Mouse (Mus musculus) spleen, postnatal 10 days (tissue): ENCODE results near the gene Rnf34.

Experiments
- DNase-seq, 2 experiments: peaks; one replicate each; pipeline ENCODE4 v3.0.0; 2021 to 2022; ENCODE audit warnings: low spot score in 2 of 2

Gene Rnf34

GRCm38 (mm10) chr5:122873573-122873972 lies 23.7 kb downstream of the Rnf34 start:
- DNase-seq: no peak

DNA sequence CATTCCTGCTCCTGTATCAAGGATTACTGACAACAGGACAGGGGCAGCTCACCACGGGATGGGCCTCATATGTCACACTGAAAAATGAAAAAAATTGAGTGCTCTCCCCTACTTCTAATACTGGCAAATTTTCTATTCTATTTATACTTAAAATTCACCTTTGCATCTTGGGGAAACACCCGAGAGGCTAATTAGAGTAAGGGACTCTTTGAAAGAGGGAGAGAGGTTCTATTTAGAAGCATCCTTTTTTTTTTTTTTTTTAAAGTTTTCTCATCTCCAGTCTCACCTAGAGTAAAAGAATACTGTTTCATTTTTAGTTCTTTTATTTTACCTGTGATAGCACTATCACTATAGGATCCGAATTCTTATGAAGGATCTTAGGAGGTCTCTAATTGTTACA lies 24.5 kb downstream of the Rnf34 start:
- no peak for DNase-seq

- DNase-seq: no peak
Observed at GRCm38 (mm10) chr5:122876671-122877070, 26.8 kb downstream of the Rnf34 start.

GRCm38 (mm10) chr5:122880241-122880980 lies 30.6 kb downstream of the Rnf34 start:
- no peak for DNase-seq

- peak; percentile 60 to 74 for DNase-seq
Observed at GRCm38 (mm10) chr5:122881313-122881712, 31.5 kb downstream of the Rnf34 start.

- DNase-seq: no peak
Observed at GRCm38 (mm10) chr5:122882256-122883050, 32.6 kb downstream of the Rnf34 start.

- DNase-seq: no peak
Observed at GRCm38 (mm10) chr5:122883237-122883636, 33.4 kb downstream of the Rnf34 start.

DNA sequence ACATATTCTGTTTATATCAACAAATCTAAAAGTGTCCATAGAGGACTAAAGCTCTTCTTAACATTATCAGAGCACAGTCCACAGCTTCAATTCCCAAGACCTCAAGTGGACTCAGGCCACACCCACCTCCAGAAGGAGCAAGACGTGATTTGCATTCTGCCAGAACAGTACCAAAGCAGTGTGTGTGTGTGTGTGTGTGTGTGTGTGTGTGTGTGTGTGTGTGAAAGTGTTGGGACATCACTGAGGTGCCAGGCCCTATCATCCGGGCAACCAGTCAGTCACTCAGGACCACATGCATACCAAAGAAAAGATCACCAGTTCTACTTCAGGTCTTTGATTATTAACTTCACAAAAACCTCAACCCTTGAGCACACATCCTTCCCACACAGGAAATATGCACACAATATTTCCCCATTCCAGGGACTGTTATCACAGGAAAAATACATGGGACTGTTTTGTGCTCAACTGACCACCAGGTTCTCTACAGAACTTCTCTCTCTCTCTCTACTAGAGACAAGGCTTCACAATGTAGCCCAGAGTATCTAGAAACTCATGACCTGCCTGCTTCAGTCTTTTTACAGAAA lies 33.9 kb downstream of the Rnf34 start:
- DNase-seq: no peak

DNA sequence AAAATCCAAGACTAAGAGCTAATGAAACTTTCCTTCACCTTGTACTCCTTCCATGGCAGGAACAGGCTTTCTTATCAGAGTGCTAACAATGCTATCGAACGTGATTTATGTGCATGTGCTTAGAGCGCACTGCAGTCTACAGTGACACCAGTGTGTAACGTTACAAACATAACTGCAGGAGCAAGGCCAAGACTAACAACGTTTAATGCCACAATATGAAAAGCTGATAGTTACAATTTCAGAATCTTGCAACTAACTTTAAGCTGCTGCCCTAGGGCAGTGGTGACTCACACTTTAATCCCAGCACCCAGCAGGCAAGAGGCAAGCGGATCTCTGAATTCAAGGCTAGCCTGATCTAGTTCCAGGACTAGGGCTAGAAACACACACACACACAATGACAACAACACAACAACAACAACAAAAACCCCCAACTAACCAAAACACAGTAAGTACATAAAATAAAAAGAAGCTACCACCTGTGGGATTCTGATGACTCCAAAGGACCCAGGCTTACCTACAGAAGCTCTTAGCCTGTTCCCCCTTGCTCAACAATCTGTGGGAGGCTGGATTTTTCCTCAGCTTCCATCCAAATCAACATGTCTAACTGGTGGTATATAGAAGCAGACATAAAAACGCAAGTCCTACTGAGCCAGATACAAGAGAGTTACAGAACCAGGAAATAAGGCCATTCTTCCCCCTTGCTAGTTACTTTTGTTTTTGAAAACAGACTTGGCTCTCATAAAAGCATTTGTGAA lies 34.9 kb downstream of the Rnf34 start:
- no peak for DNase-seq

DNA sequence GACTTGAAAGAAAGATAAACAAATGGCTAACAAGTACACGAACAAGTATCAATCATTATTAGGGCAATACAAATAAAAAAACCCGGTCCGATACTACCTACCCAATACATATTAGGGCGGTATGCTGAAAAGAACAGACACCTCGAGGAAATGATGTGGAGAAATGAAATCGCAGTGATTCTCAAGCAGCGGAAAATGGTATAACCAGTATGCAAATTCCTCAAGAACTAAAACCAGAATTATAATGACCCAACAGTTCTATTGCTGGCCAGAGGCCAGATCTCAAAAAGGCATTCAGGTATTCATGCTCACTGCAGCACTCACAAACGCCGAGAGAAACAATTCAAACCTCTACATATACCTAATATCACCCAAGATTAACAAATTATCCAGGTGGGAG lies 37.2 kb downstream of the Rnf34 start:
- DNase-seq: no peak

DNA sequence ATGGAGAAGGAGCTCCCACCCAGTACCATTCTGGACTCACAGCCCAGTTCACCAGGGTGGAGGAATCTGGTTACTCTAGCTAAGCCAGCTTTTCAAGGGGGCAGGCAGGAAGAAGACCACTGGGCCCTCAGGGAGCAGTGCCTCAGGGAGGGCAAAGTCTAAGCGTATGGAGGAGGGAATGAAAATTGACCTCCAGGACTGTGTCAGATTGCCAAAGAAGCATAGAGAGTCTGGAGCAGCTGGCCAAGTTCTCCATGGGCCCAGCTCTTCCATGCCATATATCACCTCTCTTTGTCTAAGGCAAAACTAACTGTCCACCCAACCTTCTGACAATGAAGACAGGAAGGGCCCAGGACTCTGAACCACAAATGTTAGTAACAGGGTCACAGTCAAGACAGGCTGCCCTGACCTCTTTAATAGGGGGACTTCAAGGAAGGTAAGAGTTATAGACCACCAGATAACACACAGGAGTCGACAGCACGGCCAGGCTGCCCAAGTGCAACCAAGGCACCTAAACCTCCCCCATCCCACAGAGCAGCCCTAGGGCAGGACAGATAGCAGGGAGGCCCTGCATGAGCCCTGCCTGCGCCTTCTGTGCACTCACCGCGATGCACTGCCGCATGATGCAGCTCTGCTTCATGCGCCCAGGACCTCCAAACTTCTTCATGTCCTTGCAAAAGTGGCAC lies 38.2 kb downstream of the Rnf34 start:
- DNase-seq: no peak

GRCm38 (mm10) chr5:122888612-122889214 lies 38.9 kb downstream of the Rnf34 start:
- DNase-seq: no peak

DNA sequence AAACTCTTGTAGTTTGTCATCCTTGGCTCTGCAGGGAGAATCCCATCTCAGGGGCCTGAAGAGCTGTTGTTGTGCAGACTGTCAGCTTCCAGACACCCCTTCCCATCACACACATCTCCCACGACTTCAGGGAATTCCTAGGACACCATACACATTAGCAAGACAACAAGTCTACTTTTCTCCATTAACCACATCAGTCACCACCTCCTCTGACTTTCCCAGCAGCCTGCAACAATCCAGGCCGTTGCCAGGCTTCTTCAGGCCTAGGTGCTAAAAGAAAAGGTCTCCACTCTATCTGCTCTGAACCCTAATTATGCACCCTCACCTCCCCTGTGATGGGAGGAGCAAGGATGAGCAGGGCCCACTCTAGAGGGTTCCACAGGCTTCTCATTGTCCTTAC lies 40.5 kb downstream of the Rnf34 start:
- DNase-seq: no peak

DNA sequence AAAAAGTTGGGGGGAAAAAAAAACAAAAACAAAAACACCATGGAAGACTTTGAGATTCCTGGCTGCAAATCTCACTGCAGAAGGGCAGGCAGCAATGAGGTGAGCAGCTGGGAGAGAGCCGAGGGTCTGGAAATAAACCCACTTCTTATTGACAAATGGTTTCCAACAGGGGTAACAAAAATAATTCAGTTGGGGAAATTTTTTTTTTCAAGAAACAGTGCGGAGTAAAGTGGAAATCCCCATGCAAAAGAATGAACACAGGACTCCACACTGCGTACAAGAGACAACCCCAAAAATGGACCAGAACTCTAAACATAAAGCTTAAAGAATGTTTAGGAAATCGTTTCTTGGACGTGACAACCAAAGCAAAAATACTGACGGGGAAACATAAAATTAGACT lies 43.4 kb downstream of the Rnf34 start:
- DNase-seq: no peak

- DNase-seq: peak; percentile 77 to 87
Observed at GRCm38 (mm10) chr5:122894007-122894637, 44.3 kb downstream of the Rnf34 start.

GRCm38 (mm10) chr5:122894821-122895220 lies 45.0 kb downstream of the Rnf34 start:
- no peak for DNase-seq

- DNase-seq: no peak
Observed at GRCm38 (mm10) chr5:122898153-122898552, 48.3 kb downstream of the Rnf34 start.

GRCm38 (mm10) chr5:122898963-122899776 lies 49.3 kb downstream of the Rnf34 start:
- peak; percentile 48 to 50 for DNase-seq

DNA sequence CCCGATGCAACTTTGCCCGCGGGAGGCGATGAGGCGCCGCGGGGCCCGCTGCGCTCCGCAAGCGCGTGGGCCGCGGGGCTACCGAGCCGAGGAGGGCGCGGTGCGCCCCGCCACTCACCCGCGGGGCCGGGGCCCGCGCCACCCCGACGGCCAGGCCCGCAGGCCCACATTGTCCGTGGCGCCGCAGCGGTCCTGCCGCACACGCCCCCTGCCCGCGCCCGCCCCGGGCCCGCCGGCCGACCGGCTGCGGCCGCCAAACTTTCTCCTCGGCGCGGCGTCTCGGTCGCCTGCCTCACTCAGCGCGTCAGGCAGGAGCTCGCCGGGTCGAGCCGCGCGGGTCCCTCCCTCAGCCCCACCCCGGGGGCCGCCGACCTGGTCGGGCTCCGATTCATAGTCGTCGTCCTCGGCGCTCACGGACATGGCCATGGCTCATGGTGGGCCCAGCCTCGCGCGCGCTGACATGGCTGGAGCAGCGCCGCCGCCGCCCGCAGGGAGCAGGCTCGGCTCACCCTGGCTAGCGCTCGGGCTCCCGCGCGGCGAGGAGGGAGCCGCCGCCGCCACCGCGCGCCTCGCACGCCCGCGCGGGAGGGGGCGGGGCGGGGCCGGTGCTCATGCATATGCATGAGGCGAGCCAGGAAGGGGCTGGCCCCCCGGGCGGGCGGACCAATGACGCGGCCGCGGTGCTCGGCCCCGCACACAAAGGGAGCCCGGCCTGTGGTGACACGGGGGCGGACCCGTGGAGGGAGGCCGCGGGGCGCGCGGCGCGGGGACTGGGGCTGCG lies 50.1 kb downstream of the Rnf34 start:
- peak; percentile 85 to 91 for DNase-seq
